Mouse (Mus musculus): ENCODE measurements around the gene Arhgap9. TPM values are rescaled to one million over a fixed set of nuclear protein-coding genes. Genes with fewer than 3 reads are reported as not detected.

Gene Arhgap9
- 40.4 and 45.0 TPM in 2 replicates for polyA plus RNA-seq (2012)

DNA sequence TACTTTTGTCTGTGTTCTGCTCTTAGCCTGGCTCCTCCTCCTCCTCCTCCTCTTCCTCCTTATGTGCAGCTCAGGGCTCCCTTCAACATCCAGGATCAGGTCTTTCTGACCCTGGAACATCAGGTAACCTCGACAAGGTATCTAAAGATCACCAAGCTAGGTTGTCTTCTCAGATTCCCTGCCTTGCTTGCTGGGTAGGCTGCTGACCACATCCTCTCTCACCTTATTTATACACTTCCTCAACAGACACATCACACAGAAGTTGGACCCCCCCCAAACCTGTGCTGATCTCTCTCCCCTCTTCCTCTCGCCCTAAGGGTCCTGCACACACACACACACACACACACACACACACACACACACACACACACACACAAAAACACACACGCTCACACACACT is at the start of gene Arhgap9:
Gene Arhgap9, plus strand, starts transcription at position 344 of the 400 bp plus-strand sequence.

DNA sequence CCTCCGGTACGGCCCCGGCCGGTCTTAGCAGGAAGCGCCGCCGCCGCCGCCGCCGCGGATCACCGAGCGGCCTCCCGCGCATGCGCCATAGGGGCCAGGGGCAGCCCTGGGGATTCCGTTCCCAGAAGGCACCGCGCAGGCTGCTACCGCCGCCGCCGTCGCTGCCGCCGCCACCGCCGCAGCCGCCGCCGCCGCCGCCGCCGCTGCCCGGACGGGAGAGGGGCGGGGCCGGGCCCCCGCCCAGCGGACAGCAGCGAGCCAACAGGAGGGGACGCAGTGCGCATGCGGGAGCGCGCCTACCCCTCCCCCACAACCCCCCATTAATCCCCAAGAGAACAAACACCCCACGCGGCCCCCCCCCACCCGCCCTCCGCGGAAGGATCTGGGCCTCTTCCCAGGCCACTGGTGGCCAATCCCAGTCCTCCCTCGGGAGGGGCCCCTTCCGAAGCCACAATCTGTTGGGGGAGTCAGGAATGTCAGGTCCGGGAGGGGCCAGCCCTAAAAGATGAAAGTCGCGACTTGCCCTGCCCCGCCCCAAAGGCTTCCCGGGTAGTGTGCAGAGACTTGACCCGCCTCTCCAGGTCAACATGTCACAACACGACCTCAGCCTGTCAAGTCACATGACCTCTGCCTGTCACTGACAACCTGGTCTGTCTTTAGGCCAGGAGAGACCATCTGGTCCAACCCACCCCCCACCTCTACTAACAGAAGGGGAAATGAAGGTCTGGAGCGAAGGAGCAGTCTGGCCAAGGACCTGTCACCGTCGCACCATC is 32.8 kb upstream of the Arhgap9 start, which contains the start of gene Mbd6:
Gene Mbd6, minus strand, starts transcription at position 219 of the 773 bp plus-strand sequence.

DNA sequence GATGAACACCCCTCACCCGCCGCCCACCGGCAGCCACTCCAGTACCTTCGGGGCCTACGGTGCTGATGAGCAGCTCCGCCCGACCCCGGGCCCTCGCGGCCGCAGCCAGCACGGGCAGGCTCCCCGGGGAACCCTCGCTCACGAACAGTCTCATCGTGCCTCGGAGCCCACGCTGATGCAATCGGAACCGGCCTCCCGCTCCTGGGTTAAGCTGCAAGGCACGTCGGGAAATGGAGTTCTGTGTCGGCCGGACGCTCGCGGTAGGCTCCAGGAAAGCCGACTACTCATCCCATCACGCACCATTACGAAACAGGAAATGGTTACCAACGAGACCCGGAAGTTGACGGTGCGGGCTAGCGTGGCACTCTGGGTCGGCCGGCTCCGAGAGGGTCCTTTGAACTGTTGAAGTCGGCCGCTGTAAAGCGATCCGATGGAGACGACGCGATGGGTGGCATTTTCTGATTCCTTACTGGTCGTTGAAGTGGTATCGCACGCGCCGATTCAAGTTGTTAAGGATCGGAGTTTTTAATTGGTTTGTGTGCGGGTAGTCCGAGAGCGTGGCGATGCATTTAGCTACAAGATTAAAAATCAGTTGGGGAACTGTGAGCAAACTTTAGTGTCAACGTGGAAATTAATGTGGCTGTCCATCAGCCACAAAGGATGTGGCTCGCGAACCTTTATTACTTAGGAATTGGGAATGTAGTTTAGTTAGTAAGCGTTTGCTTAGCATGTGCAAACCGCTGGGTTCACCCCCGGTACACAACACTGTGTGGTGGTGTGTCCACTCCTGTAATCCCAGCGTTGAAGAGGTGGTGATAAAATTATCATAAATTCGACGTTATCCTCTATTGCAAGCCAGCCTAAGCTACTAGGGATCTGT is 10.0 kb upstream of the Arhgap9 start, which contains the start of gene Mars:
Gene Mars, minus strand, starts transcription at position 311 of the 880 bp plus-strand sequence.

DNA sequence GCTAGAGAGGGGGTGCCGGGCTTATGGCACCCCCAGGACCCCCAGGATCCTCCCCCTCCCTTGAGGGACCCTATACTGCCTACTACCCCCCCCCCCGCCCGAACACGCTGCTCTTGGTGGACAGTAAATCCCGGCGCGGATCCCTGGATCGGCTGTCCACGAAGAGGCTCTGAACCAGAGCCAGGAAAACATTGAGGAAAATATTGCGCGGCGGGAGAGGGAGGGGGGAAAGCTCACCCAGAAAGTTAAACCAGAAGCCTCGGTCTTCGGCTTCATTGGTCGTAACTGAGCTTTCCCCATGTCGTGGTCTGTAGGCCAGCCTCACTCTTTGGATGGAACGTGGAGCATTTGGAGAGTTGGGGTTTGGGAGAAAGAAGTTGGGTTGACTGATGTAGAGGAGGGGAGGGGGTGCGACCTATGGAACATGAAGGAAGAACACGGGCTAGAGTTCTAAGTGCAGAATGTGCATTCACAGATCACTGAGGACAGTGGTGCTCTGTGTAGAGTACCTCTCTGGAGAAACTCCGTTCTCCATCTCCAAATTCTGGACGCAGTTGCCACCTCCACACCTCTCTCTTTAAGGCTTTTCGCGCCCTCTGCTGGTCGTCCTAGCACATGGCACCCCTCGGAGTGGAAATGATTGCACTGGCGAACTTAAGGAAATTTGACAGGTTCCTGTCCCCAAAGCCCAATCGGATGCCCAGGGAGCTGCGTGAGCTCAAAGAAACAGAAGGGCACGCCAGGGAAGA is 20.3 kb downstream of the Arhgap9 start, which contains the start of gene Gli1:
Gene Gli1, minus strand, starts transcription at position 84 of the 749 bp plus-strand sequence.

DNA sequence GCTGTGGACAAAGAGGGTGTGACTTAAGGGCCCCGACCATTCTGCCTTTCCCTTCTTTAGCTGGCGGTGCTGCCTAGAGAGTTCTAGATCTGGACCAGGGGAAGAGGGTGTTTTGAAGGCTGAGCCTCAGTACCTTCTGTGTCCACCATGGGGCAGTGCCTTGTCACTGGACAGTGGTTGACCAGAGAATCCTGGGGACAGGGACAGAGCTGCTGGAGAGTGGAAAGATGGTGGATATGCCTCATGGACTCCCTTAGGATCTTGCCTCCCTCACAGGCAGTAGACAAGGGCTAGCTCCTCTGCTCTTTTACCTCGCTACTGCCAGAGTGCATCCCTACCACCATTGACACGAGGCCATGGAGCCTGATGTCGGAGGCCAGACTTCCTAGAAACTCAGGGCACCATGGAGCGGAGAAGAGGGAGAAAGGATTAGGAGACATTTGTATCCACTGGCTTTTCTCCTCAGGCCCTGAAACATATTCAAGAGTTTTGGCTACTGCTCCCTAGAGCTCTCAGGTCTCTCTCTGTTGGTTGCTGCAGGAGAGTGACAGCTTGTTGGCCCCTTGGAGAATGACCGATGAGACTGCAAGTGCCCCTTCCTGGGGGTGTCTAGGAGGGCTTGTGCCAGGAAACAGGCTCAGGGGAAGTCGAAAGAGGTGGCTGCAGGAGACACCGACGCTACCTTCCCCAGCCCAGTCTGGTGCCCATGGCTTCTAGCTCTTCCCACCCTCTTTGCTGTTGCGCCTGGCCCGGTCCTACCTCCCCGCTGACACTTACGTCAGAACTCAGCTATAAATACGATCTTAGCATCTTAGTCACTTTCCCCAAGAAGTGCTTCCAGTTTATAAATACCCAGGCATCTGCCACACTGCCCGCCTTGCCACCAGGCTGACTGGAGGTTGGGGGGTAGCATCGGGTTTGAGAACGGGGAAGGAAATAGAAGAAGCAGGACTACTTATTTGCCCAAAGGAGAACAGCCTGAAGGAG is 32.4 kb downstream of the Arhgap9 start, which contains the start of gene Inhbe:
Gene Inhbe, minus strand, starts transcription at position 503 of the 987 bp plus-strand sequence.

DNA sequence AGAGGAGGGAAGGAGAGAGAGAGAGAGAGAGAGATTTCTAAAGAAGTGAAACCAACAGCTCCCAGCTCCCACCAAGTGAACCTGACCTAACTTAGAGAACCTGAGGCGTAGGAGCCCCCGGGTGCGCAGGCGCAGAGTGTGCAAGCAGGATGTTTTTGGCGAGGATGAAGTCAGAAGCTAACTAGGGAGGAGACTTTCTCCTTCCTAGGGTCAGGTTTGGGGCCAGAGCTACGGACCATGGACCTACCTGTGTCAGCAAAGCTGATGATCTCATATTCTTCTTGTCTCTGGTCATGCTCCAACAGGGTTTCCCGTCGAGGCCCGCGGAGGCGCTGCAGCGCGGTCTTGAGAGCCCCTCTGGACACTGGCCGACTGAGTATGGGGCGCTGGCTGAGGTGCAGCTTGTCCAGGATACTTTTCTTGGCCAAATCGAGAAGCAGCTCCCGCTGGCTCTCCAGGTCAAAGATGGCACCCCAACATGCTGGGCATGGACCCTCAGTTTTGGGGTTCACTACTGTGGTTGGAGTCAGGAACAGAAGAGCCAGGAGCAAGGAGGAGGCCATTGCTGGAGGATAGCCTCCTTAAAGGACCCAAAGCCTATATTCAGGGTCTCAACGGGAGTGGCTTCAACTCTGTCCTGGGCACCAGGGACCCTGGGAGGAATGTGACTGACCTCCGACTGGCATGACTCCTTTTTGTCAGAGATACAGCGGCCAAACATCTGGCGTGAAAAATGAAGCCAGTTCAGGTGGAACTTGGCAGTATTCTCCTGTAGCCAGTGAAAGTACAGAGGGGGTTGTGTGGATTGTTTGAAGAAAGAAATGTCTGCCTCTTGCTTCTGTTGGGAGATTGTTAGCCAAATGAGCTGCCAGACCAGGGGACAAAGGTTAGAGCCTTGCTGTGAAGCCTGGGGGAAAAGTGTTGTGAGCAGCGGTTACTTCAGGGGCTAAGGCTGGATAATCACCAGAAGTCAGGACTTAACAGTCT is 48.4 kb downstream of the Arhgap9 start, which contains the start of gene Inhbc:
Gene Inhbc, minus strand, starts transcription at position 598 of the 987 bp plus-strand sequence.

Other genes with a start within 250 kb of the Arhgap9 start
- gene Agap2, start 246.7 kb upstream of the Arhgap9 start, polyA plus RNA-seq (2012): 57.1 and 68.6 TPM in 2 replicates
- gene Os9, start 200.8 kb upstream of the Arhgap9 start, polyA plus RNA-seq (2012): 290 and 314 TPM in 2 replicates
- gene B4galnt1, start 156.7 kb upstream of the Arhgap9 start, polyA plus RNA-seq (2012): 359 and 515 TPM in 2 replicates
- 0.36 and 0.47 TPM in 2 replicates for gene Slc26a10, start 141.3 kb upstream of the Arhgap9 start, polyA plus RNA-seq (2012)
- gene Arhgef25, start 131.9 kb upstream of the Arhgap9 start, polyA plus RNA-seq (2012): 7.0 TPM in 2 replicates
- 161 and 188 TPM in 2 replicates for gene Dtx3, start 126.2 kb upstream of the Arhgap9 start, polyA plus RNA-seq (2012)
- 26.5 and 27.1 TPM in 2 replicates for gene Pip4k2c, start 110.4 kb upstream of the Arhgap9 start, polyA plus RNA-seq (2012)
- 0.54 and 0.63 TPM in 2 replicates for gene Kif5a, start 58.6 kb upstream of the Arhgap9 start, polyA plus RNA-seq (2012)
- gene Dctn2, start 55.6 kb upstream of the Arhgap9 start, polyA plus RNA-seq (2012): 150 and 154 TPM in 2 replicates
- gene Mbd6, start 32.9 kb upstream of the Arhgap9 start, polyA plus RNA-seq (2012): 426 and 490 TPM in 2 replicates
- 53.6 and 60.7 TPM in 2 replicates for gene Mars, start 10.2 kb upstream of the Arhgap9 start, polyA plus RNA-seq (2012)
- gene Gli1, start 20.0 kb downstream of the Arhgap9 start, polyA plus RNA-seq (2012): 0.18 and 0.44 TPM in 2 replicates
- gene Inhbe, start 32.4 kb downstream of the Arhgap9 start, polyA plus RNA-seq (2012): 0.01 TPM in 1 of 2 replicates, not detected in the other
- 0.04 TPM in 1 of 2 replicates, not detected in the other for gene Inhbc, start 48.5 kb downstream of the Arhgap9 start, polyA plus RNA-seq (2012)
- 135 and 146 TPM in 2 replicates for gene R3hdm2, start 58.4 kb downstream of the Arhgap9 start, polyA plus RNA-seq (2012)
- 1.1 and 1.8 TPM in 2 replicates for gene Stac3, start 179.7 kb downstream of the Arhgap9 start, polyA plus RNA-seq (2012)
- gene Ndufa4l2, start 193.0 kb downstream of the Arhgap9 start, polyA plus RNA-seq (2012): 0.38 TPM in 1 of 2 replicates, not detected in the other
- 201 and 228 TPM in 2 replicates for gene Shmt2, start 200.5 kb downstream of the Arhgap9 start, polyA plus RNA-seq (2012)
- gene Nxph4, start 212.6 kb downstream of the Arhgap9 start, polyA plus RNA-seq (2012): 0.10 and 0.17 TPM in 2 replicates